Mouse (Mus musculus): ENCODE data around the gene Atp6v0a1.

- TF ChIP-seq CTCF (IDR thresholded peaks at IDR 0.05) = no peak
- TF ChIP-seq POLR2A (IDR thresholded peaks at IDR 0.05; ENCODE audit: insufficient read depth, low read depth, low read length) = no peak
Observed at GRCm38 (mm10) chr11:101079746-101080145, 70.5 kb downstream of the Atp6v0a1 start.
